Mouse (Mus musculus): ENCODE data around the gene Gpr4. TPM values are rescaled to one million over a fixed set of nuclear protein-coding genes. Genes with fewer than 3 reads are reported as not detected.
A peak's percentile ranks its signal among the peaks of the same experiment; 100 is the strongest.

The Gpr4 gene
- polyA plus RNA-seq, 1 experiment from 2014 or later, result 1.6 TPM

GRCm38 (mm10) chr7:19247511-19247910 lies 35.2 kb downstream of the Gpr4 start:
- WGBS, result 93% methylated on average over 2 of the region's 2 CpGs

GRCm38 (mm10) chr7:19252078-19252477 lies 39.7 kb downstream of the Gpr4 start:
- H3K27me3 ChIP-seq (ENCODE audit: control insufficient read depth, insufficient read depth, low read length), result no peaks in the 10 kb centered on the region
- H3K9me3 ChIP-seq (ENCODE audit: control insufficient read depth, low read length), result no peaks in the 10 kb centered on the region
- no peak overlapping the region for H3K4me3 ChIP-seq (ENCODE audit: low read depth, low read length)
- ATAC-seq (replicated peaks; ENCODE audit: low FRiP score), result no peak
- no peaks in the 10 kb centered on the region; the same call in 1 of the 2 replicates for H3K36me3 ChIP-seq (ENCODE audit: control insufficient read depth, insufficient read depth, low read length)
- H3K9ac ChIP-seq (ENCODE audit: low read length), result no peak overlapping the region
- no peak for DNase-seq (ENCODE audit: low spot score)
- no peaks in the 10 kb centered on the region for H3K4me1 ChIP-seq (replicated peaks; ENCODE audit: control insufficient read depth, insufficient read depth, low read length)
- 85% methylated on average over 4 of the region's 4 CpGs for WGBS
- H3K4me2 ChIP-seq (ENCODE audit: low read depth, low read length, severe bottlenecking), result no peak overlapping the region
- no peak overlapping the region for H3K27ac ChIP-seq (ENCODE audit: low read depth, low read length)

More at GRCm38 (mm10) chr7:19247511-19247910, 35.2 kb downstream of the Gpr4 start:
- H3K9ac ChIP-seq (ENCODE audit: low read length), result no peak overlapping the region
- no peaks in the 10 kb centered on the region for H3K27me3 ChIP-seq (ENCODE audit: control insufficient read depth, insufficient read depth, low read length)
- no peak overlapping the region for H3K27ac ChIP-seq (ENCODE audit: low read depth, low read length)
- ATAC-seq (replicated peaks; ENCODE audit: low FRiP score) (no peak), DNase-seq (ENCODE audit: low spot score) (no peak)
- H3K9me3 ChIP-seq (ENCODE audit: control insufficient read depth, low read length), result no peaks in the 10 kb centered on the region
- no peaks in the 10 kb centered on the region for H3K4me1 ChIP-seq (replicated peaks; ENCODE audit: control insufficient read depth, insufficient read depth, low read length)
- H3K36me3 ChIP-seq (ENCODE audit: control insufficient read depth, insufficient read depth, low read length), result peaks cover 6% of the 10 kb centered on the region
- H3K4me2 ChIP-seq (ENCODE audit: low read depth, low read length, severe bottlenecking), result no peak overlapping the region
- H3K4me3 ChIP-seq (ENCODE audit: low read depth, low read length), result no peak overlapping the region

- no peak for DNase-seq (ENCODE audit: low spot score)
- 74% methylated on average over 5 of the region's 5 CpGs for WGBS
- Histone ChIP-seq H3K4me2 (ENCODE audit: low read depth, low read length, severe bottlenecking) (no peak overlapping the region), H3K27ac (ENCODE audit: low read depth, low read length) (no peak overlapping the region), H3K9me3 (ENCODE audit: control insufficient read depth, low read length) (no peaks in the 10 kb centered on the region), H3K36me3 (ENCODE audit: control insufficient read depth, insufficient read depth, low read length) (no peaks in the 10 kb centered on the region; the same call in 1 of the 2 replicates), H3K4me3 (ENCODE audit: low read depth, low read length) (no peak overlapping the region), H3K27me3 (ENCODE audit: control insufficient read depth, insufficient read depth, low read length) (no peaks in the 10 kb centered on the region), H3K4me1 (replicated peaks; ENCODE audit: control insufficient read depth, insufficient read depth, low read length) (no peaks in the 10 kb centered on the region), H3K9ac (ENCODE audit: low read length) (no peak overlapping the region)
- no peak for ATAC-seq (replicated peaks; ENCODE audit: low FRiP score)
Observed at GRCm38 (mm10) chr7:19253437-19253836, 41.1 kb downstream of the Gpr4 start.

- ATAC-seq (replicated peaks; ENCODE audit: low FRiP score), result no peak
- Histone ChIP-seq H3K4me1 (replicated peaks; ENCODE audit: control insufficient read depth, insufficient read depth, low read length) (no peaks in the 10 kb centered on the region), H3K9me3 (ENCODE audit: control insufficient read depth, low read length) (no peaks in the 10 kb centered on the region), H3K27me3 (ENCODE audit: control insufficient read depth, insufficient read depth, low read length) (no peaks in the 10 kb centered on the region), H3K9ac (ENCODE audit: low read length) (no peak overlapping the region), H3K36me3 (ENCODE audit: control insufficient read depth, insufficient read depth, low read length) (peaks cover 3% of the 10 kb centered on the region; the same call in 1 of the 2 replicates), H3K4me2 (ENCODE audit: low read depth, low read length, severe bottlenecking) (no peak overlapping the region), H3K27ac (ENCODE audit: low read depth, low read length) (no peak overlapping the region), H3K4me3 (ENCODE audit: low read depth, low read length) (no peak overlapping the region)
- 90% methylated on average over 17 of the region's 17 CpGs for WGBS
- DNase-seq (ENCODE audit: low spot score), result no peak
Observed at GRCm38 (mm10) chr7:19255395-19255794, 43.1 kb downstream of the Gpr4 start.

GRCm38 (mm10) chr7:19256567-19256966 lies 44.2 kb downstream of the Gpr4 start:
- 91% methylated on average over 7 of the region's 7 CpGs for WGBS
- H3K4me1 ChIP-seq (replicated peaks; ENCODE audit: control insufficient read depth, insufficient read depth, low read length), result no peaks in the 10 kb centered on the region
- H3K36me3 ChIP-seq (ENCODE audit: control insufficient read depth, insufficient read depth, low read length), result peaks cover 3% of the 10 kb centered on the region; the same call in 1 of the 2 replicates
- no peak overlapping the region for H3K27ac ChIP-seq (ENCODE audit: low read depth, low read length)
- no peak overlapping the region for H3K4me3 ChIP-seq (ENCODE audit: low read depth, low read length)
- H3K9me3 ChIP-seq (ENCODE audit: control insufficient read depth, low read length), result no peaks in the 10 kb centered on the region
- DNase-seq (ENCODE audit: low spot score), result no peak
- H3K9ac ChIP-seq (ENCODE audit: low read length), result no peak overlapping the region
- no peaks in the 10 kb centered on the region for H3K27me3 ChIP-seq (ENCODE audit: control insufficient read depth, insufficient read depth, low read length)
- no peak overlapping the region for H3K4me2 ChIP-seq (ENCODE audit: low read depth, low read length, severe bottlenecking)
- ATAC-seq (replicated peaks; ENCODE audit: low FRiP score), result no peak

- H3K4me2 ChIP-seq (ENCODE audit: low read depth, low read length, severe bottlenecking), result 0 out of 2 replicates have a peak overlapping the region, but pooled peaks have one; percentile 1
- no peak overlapping the region for H3K9ac ChIP-seq (ENCODE audit: low read length)
- DNase-seq (ENCODE audit: low spot score) (peak; percentile 75), ATAC-seq (replicated peaks; ENCODE audit: low FRiP score) (peak; percentile 75)
- 34% methylated on average over 11 of the region's 11 CpGs for WGBS
- H3K4me1 ChIP-seq (replicated peaks; ENCODE audit: control insufficient read depth, insufficient read depth, low read length), result no peaks in the 10 kb centered on the region
- H3K4me3 ChIP-seq (ENCODE audit: low read depth, low read length), result no peak overlapping the region
- no peaks in the 10 kb centered on the region for H3K27me3 ChIP-seq (ENCODE audit: control insufficient read depth, insufficient read depth, low read length)
- H3K9me3 ChIP-seq (ENCODE audit: control insufficient read depth, low read length), result no peaks in the 10 kb centered on the region
- peaks cover 3% of the 10 kb centered on the region; the same call in 1 of the 2 replicates for H3K36me3 ChIP-seq (ENCODE audit: control insufficient read depth, insufficient read depth, low read length)
- no peak overlapping the region for H3K27ac ChIP-seq (ENCODE audit: low read depth, low read length)
Observed at GRCm38 (mm10) chr7:19257390-19258022, 45.2 kb downstream of the Gpr4 start.

- Histone ChIP-seq H3K4me3 (ENCODE audit: low read depth, low read length) (no peak overlapping the region), H3K9me3 (ENCODE audit: control insufficient read depth, low read length) (no peaks in the 10 kb centered on the region), H3K27ac (ENCODE audit: low read depth, low read length) (no peak overlapping the region), H3K36me3 (ENCODE audit: control insufficient read depth, insufficient read depth, low read length) (peaks cover 3% of the 10 kb centered on the region; the same call in 1 of the 2 replicates), H3K4me1 (replicated peaks; ENCODE audit: control insufficient read depth, insufficient read depth, low read length) (no peaks in the 10 kb centered on the region), H3K4me2 (ENCODE audit: low read depth, low read length, severe bottlenecking) (no peak overlapping the region), H3K9ac (ENCODE audit: low read length) (no peak overlapping the region), H3K27me3 (ENCODE audit: control insufficient read depth, insufficient read depth, low read length) (no peaks in the 10 kb centered on the region)
- ATAC-seq (replicated peaks; ENCODE audit: low FRiP score) (no peak), DNase-seq (ENCODE audit: low spot score) (no peak)
- 93% methylated on average over 3 of the region's 3 CpGs for WGBS
Observed at GRCm38 (mm10) chr7:19258336-19258735, 46.0 kb downstream of the Gpr4 start.

- H3K4me2 ChIP-seq (ENCODE audit: low read depth, low read length, severe bottlenecking), result no peak overlapping the region
- H3K27ac ChIP-seq (ENCODE audit: low read depth, low read length), result no peak overlapping the region
- WGBS, result 85% methylated on average over 7 of the region's 7 CpGs
- no peaks in the 10 kb centered on the region for H3K27me3 ChIP-seq (ENCODE audit: control insufficient read depth, insufficient read depth, low read length)
- peaks cover 6% of the 10 kb centered on the region for H3K4me1 ChIP-seq (replicated peaks; ENCODE audit: control insufficient read depth, insufficient read depth, low read length)
- no peak overlapping the region for H3K9ac ChIP-seq (ENCODE audit: low read length)
- ATAC-seq (replicated peaks; ENCODE audit: low FRiP score), result no peak
- no peak overlapping the region for H3K4me3 ChIP-seq (ENCODE audit: low read depth, low read length)
- no peaks in the 10 kb centered on the region for H3K9me3 ChIP-seq (ENCODE audit: control insufficient read depth, low read length)
- no peaks in the 10 kb centered on the region; the same call in 1 of the 2 replicates for H3K36me3 ChIP-seq (ENCODE audit: control insufficient read depth, insufficient read depth, low read length)
- DNase-seq (ENCODE audit: low spot score), result no peak
Observed at GRCm38 (mm10) chr7:19265147-19265546, 52.8 kb downstream of the Gpr4 start.
